Mouse (Mus musculus) cortical plate, adult 2 months (tissue): Measurements from ENCODE around the gene Atxn7l2. TPM values are rescaled to one million over a fixed set of nuclear protein-coding genes. Genes with fewer than 3 reads are reported as not detected.
"Not testable (repeated sequence)": the region's sequence is repeated elsewhere in the genome, so short reads cannot be mapped to it uniquely, and the experiment has no call there.

Source experiments
- H3K27ac ChIP-seq: fragments of 200-500 bp; 2 replicates; pipeline ENCODE4 v1.5.1; 2012; ENCODE audit warnings: low read length, control low read depth, inconsistent platforms; ENCODE audit not compliant: insufficient read depth
- H3K4me1 ChIP-seq: fragments of 200-500 bp; 2 replicates; pipeline ENCODE4 v1.6.1; 2011; ENCODE audit warnings: low read length; ENCODE audit not compliant: control insufficient read depth, insufficient read depth
- H3K4me3 ChIP-seq: fragments of 200-500 bp; 2 replicates; pipeline ENCODE4 v1.5.1; 2011; ENCODE audit warnings: mild to moderate bottlenecking, low read length, control low read depth; ENCODE audit not compliant: insufficient read depth
- CTCF ChIP-seq: fragments of 200-500 bp; IDR thresholded peaks from 2 replicates; pipeline ENCODE4 v1.5.1; 2011; ENCODE audit warnings: mild to moderate bottlenecking, control low read depth, low read length; ENCODE audit not compliant: insufficient read depth; ENCODE audit errors: extremely low read depth
- POLR2A ChIP-seq: fragments of 200-500 bp; IDR thresholded peaks from 2 replicates; pipeline ENCODE4 v1.6.1; 2011; ENCODE audit warnings: mild to moderate bottlenecking, low read length, control low read depth; ENCODE audit not compliant: insufficient read depth; ENCODE audit errors: extremely low read depth
- polyA plus RNA-seq: library from polyadenylated mRNA; depleted of rRNA; stranded (reverse); fragments of >200 nt; gene quantifications from 2 replicates; pipeline ENCODE4 v1.2.3, GENCODE M21; 2012; rRNA removed

Gene Atxn7l2
- 36.5 and 43.0 TPM in 2 replicates for polyA plus RNA-seq

- Histone ChIP-seq H3K4me3 (peak within 1 kb of the TSS; percentile 72), H3K4me1 (peaks cover 1% of the 10 kb centered on the region; the same call in 1 of the 2 replicates), H3K27ac (peak within 1 kb of the TSS; percentile 83)
- peak; percentile 29; the same call in 1 of the 2 replicates for TF ChIP-seq POLR2A
- TF ChIP-seq CTCF, result no peak
These were observed at the start of gene Atxn7l2 for GRCm38 (mm10) chr3:108210771-108211139. Gene Atxn7l2 (minus strand): TSS chr3:108210934.

GRCm38 (mm10) chr3:108259319-108259718 is 48.6 kb upstream of the Atxn7l2 start:
- no peak for TF ChIP-seq CTCF
- TF ChIP-seq POLR2A, result no peak

DNA sequence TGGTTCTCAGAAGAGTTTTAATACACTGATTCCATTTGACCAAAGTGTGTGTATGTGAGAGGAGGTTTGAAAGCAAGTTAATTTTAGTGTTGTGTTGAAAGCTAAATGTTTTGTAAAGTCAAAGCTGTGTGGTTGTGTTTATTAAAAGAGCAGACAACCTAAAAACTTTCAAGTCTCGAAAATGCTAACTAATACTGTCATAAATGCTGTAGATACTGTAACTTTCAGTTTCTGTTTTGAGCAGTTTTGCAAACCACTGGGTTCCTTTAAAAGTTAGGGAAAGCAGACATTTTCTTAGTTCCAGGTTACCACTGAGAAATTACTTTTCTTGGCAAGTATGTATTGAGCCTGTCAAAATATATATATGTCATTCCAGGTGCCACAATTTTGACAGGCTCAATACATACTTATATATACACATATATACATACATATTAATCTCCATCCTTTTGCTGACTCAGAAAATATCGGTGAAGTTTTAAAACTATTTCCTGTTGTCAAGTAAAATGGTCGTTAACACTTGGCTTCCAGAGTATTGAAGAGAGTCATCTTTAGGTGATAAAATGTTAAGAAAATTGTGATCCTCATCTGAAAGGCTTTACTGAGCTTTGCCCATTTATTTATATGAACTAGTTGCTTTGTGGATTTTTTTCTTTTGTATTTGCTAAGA is 47.2 kb upstream of the Atxn7l2 start:
- Histone ChIP-seq H3K4me1 (peaks cover 2% of the 10 kb centered on the region), H3K27ac (no peak overlapping the region), H3K4me3 (peak overlapping the region; percentile 41)
- TF ChIP-seq CTCF (no peak), POLR2A (no peak)

More at GRCm38 (mm10) chr3:108259319-108259718, 48.6 kb upstream of the Atxn7l2 start:
- no peak overlapping the region for H3K4me3 ChIP-seq
- peaks cover 2% of the 10 kb centered on the region for H3K4me1 ChIP-seq
- no peak overlapping the region for H3K27ac ChIP-seq

DNA sequence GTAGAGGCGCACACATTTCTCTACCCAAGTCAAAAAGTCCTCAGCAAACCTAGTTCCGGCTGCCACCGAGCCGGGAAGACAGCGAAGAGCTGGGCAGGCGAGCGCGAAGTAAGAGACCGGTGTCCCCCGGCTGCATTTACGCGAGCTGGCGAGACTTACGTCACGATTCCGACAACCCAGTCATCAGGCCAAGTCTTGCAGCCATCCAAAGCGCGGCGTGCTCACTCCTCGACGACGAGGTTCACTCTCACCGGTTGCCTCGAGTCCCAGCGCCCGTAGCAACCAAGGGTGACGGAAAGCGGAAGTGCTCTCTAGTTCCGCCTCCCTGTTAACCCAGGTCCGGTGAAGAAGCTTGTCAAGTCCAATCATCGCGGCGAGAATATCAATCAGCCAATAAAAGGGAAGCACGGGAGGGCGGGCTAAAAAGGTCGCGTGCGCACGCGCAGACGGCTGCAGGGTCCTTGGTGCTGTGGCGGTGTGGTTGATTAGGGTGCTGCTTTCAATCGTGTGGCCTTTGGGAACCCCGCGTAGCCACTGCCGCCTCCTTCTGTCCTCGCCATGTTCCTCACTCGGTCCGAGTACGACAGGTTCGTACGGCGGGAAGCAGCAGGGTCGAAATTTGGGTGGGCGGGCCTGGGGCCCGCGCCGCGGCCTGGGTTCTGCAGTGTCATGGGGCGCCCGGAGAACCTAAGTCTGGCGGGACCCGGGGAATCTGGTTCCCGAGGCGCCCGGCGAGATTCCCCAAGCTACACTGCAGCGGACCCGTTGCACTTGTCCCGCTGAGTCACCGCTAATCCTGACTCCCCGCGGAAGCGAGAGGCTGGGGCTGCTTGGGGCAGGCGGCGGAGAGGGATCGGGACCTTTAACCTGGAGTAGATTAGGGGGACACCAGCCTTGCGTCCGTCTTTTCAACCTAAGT is 46.2 kb upstream of the Atxn7l2 start, which contains the start of gene Psma5:
Gene Psma5 (plus strand): TSS at position 208 of the 919 bp plus-strand sequence.
- H3K27ac ChIP-seq, result no peak within 1 kb of the TSS
- peaks cover 2% of the 10 kb centered on the region for H3K4me1 ChIP-seq
- peak within 1 kb of the TSS; percentile 41 for H3K4me3 ChIP-seq
- peak; percentile 68; the same call in 1 of the 2 replicates for TF ChIP-seq POLR2A
- TF ChIP-seq CTCF, result no peak

DNA sequence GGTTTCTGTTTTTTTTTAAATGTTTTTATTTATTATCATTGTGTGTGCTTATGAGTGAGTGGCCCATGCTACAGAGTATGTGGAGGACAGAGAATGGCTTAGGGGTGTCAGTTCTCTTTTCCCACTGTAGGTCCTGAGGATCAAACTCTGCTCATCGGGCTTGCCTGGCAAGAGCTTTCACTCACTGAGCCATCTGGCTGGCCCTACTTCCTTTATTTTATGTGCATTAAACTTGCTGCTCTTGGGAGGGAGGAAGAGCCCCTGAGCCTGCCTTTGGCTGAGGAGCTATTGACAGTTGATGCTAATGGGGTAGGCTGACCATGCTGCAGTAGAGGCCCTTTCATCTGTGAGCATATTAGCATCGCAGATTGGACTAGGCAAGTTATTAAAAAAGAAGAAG is 36.1 kb upstream of the Atxn7l2 start:
- TF ChIP-seq POLR2A (no peak), CTCF (no peak)
- no peak overlapping the region for H3K27ac ChIP-seq
- no peak overlapping the region for H3K4me3 ChIP-seq
- no peaks in the 10 kb centered on the region for H3K4me1 ChIP-seq

- TF ChIP-seq CTCF, result no peak
- no peak for TF ChIP-seq POLR2A
- no peak overlapping the region for H3K4me3 ChIP-seq
- no peak overlapping the region for H3K27ac ChIP-seq
- no peaks in the 10 kb centered on the region for H3K4me1 ChIP-seq
These were observed 30.6 kb upstream of the Atxn7l2 start for GRCm38 (mm10) chr3:108241243-108241839.

- not testable (repeated sequence) for H3K4me3 ChIP-seq, H3K4me1 ChIP-seq, H3K27ac ChIP-seq
These were observed 26.9 kb upstream of the Atxn7l2 start for GRCm38 (mm10) chr3:108237474-108238102.

DNA sequence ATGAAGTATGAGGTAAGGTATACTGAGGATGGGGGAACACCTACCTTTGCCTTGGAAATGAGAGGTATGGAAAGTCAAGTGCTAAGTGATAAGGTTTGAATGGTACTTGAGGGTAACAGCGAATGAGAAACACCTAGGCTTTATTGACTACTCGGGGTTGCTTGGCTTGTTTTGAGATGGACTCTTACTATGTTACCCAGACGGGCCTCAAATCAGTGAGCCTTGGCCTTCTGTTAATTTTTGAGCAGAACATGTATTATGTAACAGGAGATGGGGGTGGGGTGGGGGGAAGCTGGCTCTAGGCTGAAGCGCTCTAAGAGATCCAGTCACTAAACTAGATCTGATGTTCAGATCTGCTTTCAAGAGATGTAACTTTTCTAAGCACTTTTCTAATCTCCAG is 20.9 kb upstream of the Atxn7l2 start:
- TF ChIP-seq CTCF (no peak), POLR2A (no peak)
- Histone ChIP-seq H3K4me1 (peaks cover 3% of the 10 kb centered on the region; the same call in 1 of the 2 replicates), H3K27ac (no peak overlapping the region), H3K4me3 (no peak overlapping the region)

GRCm38 (mm10) chr3:108227521-108227920 is 16.8 kb upstream of the Atxn7l2 start:
- TF ChIP-seq CTCF (no peak), POLR2A (no peak)
- no peak overlapping the region for H3K27ac ChIP-seq

More at GRCm38 (mm10) chr3:108227521-108227920, 16.8 kb upstream of the Atxn7l2 start:
- peaks cover 2% of the 10 kb centered on the region; the same call in 1 of the 2 replicates for H3K4me1 ChIP-seq
- H3K4me3 ChIP-seq, result no peak overlapping the region
